Mouse (Mus musculus) layer of hippocampus, postnatal 36 days (tissue): ENCODE measurements around the gene Wnk4. TPM values are rescaled to one million over a fixed set of nuclear protein-coding genes. Genes with fewer than 3 reads are reported as not detected.

ENCODE experiments used
- DNase-seq, 2 experiments: peaks; one replicate each; pipeline ENCODE4 v3.0.0; 2022
- total RNA-seq, 2 experiments: library from RNA; stranded (reverse); gene quantifications; 2 replicates each; pipeline ENCODE4 v1.2.3; 2021

Gene Wnk4
- total RNA-seq, 2 experiments from 2014 or later, result 6.4 to 8.3 TPM

DNA sequence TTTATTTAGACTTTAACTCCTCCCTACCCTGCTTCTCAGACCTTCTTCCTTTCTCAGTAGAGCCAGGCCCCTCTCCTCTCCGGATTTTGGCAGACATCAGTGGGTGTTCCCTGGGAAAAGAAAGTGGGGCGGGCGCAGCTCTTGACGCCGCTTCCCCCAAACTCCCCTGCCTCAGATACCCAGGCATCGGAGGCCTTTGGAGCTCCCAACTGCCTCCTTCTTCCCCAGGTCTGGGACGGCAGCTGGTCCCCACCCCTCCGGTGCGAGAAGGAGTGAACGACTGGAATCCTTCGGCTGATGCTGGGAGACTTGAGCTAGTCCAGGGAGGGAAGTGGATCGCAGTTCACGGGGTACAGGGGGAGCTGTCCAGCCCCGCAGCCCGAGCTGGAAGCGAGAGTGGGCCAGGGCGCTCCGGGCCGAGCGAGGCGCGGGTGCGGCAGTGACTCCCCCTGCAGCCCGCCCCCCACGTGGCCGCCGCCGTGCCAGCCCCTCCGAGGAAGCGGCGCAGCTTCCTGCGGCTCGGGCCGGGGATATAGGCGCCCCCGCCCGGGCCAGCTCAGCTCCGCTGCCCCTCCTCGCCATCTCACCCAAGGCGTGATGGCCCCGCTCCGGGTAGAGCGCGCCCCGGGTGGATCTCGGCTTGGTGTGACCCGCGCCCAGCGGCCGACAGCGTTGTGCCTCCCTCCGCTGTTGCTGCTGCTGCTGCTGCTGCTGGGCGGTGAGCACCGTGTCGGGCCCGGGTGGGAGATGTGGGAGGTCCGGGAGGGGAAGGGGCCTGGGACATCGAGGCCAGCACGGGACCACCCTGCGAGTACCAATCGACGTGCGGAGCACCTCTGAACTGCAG lies 14.3 kb upstream of the Wnk4 start, which contains the start of gene Ramp2:
Ramp2 (plus strand) TSS at position 174 of the 847 bp plus-strand sequence.
- DNase-seq, result peak; percentile 60 to 66

DNA sequence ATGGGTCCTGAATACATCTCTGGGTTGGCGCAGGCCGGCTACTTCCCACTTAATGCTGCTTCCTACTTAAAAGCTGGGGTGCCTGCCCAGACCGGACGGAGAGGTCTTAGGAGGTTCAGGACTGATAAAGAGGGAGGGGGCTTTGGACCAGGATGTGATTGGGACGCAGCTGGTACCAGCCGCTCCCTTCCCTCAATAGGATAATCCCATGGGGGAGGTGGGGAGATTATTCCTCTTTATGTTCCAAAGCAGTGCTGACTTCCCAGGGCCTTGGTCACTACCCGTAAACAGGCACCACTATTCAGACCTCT lies 13.7 kb upstream of the Wnk4 start:
- no peak for DNase-seq

DNA sequence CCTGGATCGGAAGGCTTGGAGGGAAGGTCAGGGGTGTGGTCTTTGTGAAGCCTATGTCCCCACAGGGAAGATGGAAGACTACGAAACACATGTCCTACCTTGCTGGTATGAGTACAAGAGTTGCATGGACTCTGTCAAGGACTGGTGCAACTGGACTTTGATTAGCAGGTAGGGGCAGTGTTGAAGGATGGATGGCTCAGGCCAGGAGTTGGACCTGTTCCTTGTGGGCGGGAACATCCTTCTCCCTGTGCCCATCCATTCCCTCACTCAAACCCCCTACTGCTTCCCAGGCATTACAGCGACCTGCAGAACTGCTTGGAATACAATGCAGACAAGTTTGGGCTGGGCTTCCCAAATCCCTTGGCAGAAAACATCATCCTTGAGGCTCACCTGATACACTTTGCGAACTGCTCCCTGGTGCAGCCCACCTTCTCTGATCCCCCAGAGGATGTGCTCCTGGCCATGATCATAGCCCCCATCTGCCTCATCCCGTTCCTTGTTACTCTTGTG lies 12.8 kb upstream of the Wnk4 start:
- no peak for DNase-seq

DNA sequence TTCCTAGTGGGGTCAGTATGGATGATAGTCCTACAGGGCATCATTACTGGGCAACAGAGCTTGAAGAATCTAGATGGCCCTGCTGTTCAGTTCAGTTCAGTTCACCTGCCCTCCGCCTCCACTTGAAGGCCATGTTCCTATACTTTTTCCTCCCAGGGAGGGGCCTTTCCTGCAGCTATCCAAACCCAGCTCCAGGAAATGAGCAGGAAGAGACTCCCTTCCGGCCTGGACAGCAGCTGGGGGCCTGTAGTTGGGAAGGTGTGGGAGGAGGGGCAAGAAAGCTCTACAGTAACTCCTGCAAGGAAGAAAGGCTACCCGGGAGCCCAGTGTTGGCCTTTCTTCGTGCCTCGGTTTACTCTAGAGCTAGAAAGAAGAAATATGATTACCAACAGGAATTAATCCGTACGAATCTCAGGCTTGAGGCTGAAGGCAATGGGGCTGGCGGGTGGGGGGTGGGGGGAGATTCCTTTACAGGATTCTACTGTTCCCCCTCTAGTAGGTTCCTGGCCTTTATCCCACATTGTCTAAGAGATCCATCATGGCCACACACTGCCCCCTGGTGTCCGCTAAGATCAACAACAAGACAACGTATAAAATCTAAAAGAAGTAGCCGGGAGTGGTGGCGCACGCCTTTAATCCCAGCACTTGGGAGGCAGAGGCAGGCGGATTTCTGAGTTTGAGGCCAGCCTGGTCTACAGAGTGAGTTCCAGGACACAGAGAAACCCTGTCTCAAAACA lies 11.9 kb upstream of the Wnk4 start:
- DNase-seq, result peak in 1 of 2 experiments; percentile 62

DNA sequence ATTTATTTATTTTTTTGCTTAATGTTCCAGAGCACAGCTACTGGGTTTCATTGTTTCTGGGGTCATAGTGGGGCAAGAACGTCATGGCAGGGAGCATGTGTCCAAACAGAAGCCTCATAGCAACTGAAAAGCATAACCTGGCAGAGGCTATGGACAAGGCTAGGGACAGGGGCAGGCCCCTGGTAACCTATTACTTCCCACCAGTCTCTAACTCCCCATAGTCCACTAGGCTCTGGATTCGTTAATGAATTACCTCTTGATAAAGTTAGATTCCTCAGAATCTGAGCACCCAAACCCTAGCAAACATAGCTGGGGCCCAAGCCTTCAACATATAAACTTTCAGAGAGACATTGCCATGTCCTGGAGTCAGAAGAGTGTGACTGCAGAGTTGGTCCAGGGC lies 9.3 kb upstream of the Wnk4 start:
- no peak for DNase-seq

DNA sequence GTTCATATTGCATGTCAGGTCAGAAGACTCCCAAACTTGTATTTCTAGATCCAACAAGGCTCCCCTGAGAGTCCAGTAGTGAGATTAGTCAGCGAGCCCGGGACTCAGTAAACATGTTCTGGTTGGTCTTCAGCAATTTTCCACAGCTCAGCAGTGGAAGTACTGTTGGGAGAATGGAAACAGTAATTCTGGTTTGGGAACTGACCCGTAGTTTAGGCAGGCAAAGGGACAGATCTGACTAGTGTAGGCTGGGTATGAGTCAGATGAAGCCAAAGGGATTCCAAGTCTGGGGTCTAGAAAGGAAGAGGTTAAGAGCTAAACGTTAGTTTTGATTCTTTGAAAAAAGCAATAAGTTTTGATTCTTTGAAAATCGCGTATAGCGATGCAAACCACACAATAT lies 7.4 kb upstream of the Wnk4 start:
- no peak for DNase-seq

DNA sequence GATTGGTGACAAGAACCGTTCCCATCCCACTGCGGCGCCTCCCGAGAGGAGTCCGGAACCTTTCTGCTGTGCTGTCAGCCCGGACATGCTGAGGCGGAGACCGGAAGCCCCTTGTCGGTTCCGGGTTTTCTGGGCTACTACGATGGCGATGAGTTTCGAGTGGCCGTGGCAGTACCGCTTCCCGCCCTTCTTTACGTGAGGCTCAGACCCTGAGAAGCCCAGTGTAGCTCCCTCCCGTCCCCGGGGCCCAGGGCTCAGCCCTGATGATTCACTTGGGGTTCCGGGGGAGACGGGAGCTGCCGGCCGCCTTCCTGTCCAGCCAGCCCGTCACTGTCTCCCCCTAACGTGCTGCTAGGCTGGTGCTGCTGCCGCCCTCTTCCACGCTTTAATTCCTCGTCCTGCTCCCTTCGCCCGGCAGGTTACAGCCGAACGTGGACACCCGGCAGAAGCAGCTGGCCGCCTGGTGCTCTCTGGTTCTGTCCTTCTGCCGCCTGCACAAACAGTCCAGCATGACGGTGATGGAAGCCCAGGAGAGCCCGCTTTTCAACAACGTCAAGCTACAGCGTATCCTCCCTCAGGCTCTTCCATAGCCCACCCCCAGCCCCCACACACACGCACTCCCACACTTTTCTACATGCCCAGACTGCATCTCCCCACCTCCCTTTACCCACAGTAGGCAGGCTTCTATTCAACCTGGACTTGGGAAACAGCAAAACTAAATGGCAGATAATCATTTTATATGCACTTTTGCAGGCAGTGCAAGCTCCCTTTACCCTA lies 6.6 kb upstream of the Wnk4 start, which contains the start of gene Vps25:
Vps25 (plus strand) TSS at position 95 of the 777 bp plus-strand sequence.
- peak; percentile 82 to 86 for DNase-seq

DNA sequence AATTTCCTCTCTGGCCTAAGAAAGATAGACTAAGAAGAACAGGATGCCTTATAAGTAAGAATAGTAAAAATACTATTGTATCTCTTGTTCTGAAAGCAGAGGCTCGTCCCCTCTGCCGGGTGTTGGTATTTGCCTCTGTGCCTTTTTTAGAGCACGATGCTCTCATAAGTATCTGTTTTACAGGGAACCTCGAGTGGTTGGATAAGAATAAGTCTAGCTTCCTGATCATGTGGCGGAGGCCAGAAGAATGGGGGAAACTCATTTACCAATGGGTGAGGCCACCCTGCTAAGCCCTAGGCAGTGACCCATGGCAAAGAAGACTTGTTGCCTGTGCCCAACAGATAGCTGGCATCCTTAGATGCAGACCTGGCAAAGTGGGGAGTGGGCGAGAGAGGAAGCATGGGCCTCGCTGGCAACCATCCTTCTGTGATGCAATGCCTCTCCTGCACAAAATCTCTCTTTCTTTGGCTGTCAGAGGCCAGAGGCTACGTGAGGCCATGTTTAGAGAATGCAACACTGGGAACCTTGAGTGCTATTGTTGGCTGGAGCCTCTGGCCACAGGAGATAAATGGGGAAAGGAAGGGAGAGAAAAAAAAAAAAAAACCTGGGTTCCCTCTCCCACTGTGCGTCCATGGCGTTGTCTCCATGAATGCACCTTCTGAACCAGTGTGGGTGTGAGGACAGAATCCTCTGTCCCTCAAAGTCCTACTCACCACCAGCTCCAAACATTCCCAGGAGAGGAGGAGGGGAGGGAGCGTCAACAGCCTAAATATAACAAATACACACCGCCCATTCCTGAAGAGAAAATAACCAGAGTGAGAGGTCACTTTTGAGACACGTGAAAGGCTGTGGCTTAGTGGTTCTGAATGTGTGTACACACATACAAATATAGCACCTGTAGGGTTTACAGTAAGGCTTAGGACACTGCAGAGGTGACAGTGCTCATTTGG lies 4.3 kb upstream of the Wnk4 start:
- no peak for DNase-seq

DNA sequence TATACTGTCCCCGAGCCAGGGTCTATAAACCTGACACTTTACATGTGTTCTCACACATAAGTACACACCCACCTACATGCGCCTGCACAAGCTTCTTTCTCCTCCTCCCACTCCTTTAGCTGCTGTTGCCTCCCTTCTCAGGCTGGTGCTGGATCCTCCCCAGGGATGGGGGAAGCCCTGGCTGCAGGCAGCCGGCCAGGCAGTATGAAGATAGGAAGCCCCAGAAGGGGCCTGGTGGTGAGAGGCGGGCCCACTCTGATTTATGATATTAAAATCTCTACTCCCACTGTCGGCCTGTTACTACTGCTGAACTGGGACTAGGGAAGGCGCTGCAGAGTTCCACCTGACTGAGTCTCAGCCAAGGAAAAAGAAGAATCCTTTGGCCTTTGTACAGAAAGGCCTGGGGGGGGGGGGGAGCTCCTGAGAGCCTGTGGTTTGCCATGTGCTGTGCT lies 1.1 kb upstream of the Wnk4 start:
- peak; percentile 64 to 75 for DNase-seq

DNA sequence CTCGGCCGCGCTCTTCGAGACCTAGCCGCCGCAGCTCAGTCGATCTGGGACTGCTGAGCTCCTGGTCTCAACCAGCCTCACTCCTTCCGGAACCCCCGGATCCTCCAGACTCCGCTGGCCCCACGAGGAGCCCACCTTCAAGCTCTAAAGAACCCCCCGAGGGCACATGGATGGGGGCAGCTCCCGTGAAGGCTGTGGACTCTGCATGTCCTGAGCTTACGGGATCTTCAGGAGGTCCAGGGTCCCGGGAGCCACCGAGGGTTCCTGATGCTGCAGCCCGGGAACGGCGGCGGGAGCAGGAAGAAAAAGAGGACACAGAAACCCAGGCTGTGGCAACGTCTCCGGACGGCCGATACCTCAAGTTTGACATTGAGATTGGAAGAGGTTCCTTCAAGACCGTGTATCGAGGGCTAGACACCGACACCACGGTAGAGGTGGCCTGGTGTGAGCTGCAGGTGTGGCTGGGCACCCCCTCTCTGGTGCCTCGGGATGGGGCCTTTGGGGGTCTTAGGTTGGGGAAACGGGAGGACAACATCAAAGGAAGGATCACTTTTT lies 536 bp downstream of the Wnk4 start:
- no peak for DNase-seq

DNA sequence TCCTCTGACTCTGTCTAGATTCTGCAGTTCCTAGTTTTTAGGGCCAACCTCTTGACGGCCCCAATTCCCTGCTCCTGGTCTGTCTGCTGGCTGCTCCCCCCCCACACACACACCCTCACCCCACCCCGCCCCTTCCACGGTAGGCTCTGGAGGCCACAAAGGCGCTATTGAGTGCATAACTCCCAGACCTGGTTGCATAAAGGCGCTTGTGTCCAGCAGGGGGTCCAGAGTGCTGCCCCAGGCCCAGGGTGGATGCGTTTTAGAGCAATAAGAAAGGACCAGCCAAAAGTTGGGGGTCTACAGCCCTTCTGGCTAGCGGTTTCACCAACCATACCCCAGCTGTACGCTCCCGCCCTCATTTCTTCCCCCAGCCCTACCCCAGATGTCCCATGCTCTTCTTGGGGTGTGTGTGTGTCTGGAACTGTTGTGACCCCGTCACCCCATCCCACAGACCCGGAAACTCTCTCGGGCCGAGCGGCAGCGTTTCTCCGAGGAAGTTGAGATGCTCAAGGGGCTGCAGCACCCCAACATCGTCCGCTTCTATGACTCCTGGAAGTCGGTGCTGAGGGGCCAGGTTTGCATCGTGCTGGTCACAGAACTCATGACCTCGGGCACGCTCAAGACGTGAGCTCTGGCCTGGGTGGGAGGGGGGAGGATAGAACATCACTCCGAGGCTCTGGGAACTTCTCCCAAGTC lies 2.1 kb downstream of the Wnk4 start:
- no peak for DNase-seq

DNA sequence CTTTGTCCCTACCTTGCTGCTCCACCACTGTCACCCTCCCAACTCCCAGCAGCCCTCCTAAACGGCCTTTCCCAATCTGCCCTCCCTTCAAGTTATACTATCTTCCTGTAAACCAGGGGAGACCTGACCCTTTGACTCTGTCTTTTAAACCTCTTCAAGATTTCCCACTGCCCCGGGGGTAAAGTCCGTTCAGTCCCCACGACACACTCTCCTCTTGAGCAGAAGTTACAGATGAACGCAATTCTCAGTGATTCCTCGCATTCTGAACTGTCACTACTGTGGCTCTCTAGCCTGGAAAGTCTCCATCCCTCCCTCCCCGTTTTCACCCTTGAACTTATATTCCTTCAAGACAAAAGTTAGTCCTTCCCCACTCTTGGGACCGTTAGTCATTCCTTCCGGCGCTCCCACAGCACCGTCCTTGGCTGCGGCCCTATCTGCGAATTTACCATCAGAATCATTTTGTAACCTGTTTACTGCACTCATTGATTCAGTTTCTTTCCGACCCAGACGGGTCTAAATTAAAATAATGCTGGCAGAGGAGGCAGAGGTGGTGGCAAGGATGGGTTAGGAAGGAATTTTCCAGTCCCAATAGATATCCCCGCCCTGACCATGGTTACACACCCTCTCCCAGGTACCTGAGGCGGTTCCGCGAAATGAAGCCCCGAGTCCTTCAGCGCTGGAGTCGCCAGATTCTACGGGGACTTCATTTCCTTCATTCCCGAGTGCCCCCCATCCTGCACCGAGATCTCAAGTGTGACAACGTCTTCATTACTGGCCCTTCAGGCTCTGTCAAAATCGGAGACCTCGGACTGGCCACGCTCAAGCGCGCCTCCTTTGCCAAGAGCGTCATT lies 3.0 kb downstream of the Wnk4 start:
- DNase-seq, result no peak

DNA sequence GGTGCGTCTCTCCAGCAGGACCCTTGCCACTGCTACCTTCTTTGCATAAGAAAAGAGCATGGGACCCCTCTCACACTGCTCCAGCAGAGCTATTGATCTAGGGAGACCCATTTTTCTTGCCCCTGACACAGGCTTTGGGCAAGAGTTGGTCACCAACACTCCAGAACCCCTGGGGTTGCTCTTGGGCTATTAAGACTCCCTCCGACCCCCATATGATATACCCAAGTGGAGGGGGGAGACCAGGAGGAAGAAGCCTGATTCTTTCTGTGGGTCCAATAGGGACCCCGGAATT lies 3.6 kb downstream of the Wnk4 start:
- DNase-seq, result no peak

DNA sequence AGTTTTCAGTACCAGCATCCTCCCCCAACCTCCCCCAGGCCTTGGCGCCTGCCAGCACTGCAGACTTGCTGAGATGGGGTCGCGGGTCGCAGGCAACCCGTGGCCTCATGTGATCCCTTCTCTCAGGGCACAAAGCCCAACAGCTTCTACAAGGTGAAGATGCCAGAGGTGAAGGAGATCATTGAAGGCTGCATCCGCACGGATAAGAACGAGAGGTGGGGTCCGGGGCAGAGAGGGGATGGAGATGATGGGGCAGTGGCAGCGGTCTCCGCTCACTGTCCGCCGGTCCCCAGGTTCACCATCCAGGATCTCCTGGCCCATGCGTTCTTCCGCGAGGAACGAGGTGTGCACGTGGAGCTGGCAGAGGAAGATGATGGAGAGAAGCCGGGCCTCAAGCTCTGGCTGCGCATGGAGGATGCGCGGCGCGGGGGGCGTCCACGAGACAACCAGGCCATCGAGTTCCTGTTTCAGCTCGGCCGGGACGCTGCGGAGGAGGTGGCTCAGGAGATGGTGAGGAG lies 4.6 kb downstream of the Wnk4 start:
- no peak for DNase-seq

DNA sequence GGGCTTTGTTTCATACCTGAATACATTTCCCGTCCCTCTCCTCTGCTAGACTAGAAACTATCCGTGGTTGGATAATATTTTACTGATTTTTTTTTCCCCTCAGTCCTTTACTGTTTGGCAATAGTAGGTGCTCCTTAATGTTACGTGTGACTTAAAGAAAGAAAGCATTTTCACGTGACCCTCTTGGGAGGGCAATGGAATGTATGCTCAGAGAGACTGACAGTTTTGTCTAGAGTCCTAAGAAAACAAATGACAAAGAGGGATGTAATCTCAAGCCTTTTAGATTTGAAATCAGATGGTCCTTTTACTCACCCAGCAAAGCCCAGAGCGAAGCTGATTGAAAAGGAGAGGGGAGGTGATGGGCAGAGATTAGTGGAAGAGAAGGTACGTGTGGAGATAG lies 5.5 kb downstream of the Wnk4 start:
- no peak for DNase-seq

DNA sequence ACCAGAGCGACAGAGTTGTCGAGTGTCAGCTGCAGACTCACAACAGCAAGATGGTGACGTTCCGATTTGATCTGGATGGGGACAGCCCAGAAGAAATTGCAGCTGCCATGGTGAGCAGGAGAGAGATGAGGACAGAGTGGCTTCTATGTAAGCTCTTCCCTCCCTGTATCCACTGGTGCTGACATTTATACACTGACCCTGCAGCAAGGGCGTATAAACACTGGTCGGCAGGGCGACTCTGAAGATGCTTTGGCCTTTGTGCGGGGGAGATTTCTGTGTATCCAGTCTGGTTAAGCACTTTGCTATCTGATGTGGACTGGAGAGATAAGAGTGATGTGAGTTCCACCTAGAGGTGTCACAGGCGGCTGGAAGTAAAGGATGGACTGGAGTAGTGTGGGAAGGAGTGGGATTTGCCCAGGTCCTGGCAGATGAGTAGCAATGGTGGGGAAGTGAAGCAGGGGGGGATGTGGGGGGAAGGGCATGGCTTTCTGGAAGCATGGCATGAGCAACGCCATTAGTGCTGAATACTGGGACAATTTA lies 9.3 kb downstream of the Wnk4 start:
- DNase-seq, result no peak

DNA sequence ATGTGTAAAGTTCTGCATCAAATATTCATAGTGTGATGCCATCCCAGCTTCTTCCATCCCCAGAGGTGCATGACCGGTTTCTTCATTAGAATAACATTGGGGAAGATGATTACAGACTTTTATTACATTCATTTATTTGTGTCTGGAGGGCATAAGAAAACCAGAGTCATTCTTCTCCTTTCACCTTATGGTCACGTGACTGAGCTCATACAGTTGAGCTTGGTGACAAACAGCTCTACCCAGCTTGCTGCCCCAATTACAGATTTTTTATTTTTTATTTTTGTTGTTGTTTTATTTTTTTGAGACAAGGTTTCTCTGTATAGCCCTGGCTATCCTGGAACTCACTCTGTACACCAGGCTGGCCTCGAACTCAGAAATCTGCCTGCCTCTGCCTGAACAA lies 12.1 kb downstream of the Wnk4 start:
- DNase-seq, result no peak

DNA sequence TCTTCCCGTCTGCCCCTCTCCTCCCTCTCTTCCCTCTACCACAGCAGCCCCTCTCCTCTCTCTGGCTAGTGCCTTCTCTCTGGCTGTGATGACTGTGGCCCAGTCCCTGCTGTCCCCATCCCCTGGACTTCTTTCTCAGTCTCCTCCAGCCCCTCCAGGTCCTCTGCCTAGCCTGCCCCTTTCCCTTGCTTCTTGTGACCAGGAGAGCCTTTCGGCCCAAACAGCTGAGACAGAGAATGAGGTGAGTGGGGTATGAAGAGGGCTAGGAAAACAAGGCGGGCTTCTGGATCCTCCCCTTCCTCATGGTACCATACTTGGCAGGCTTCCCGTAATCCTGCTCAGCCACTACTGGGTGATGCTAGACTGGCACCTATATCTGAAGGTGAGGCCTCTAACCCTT lies 14.9 kb downstream of the Wnk4 start:
- DNase-seq, result no peak

DNA sequence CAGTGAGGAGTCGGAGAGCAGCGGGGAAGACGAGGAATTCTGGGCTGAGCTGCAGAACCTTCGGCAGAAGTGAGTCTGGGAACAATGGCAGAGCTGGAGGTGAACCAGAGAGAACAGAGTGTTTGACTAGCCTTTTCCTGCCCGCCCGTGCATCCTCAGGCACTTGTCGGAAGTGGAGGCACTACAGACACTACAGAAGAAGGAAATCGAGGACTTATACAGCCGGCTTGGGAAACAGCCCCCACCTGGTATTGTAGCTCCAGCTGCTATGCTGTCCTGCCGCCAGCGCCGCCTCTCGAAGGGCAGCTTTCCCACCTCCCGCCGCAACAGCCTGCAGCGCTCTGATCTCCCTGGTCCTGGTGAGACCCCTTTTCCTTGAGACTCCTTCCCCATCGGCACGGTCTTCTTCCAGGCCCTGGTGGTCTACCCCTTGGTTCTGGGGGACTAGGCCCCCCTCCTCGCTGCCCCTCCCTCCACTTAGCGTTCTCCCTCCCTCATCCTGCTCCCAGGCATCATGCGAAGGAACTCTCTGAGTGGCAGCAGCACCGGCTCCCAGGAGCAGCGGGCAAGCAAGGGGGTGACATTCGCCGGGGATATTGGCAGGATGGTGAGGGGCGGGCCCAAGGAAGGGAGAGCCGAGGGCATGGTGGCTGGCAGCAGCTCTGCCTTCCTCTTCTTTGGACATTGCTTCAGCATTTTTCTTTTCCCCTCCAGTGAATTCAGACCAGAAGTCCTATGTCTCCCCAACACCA lies 16.1 kb downstream of the Wnk4 start:
- no peak for DNase-seq
